Mouse (Mus musculus) gastrocnemius, adult 8-10 months (tissue): ENCODE data around the gene Apba3. TPM values are rescaled to one million over a fixed set of nuclear protein-coding genes. Genes with fewer than 3 reads are reported as not detected.

ENCODE experiments used
- DNase-seq, 2 experiments: peaks; one replicate each; pipeline ENCODE4 v3.0.0; 2022; ENCODE audit warnings: low spot score in 2 of 2
- total RNA-seq, 4 experiments: library from RNA; stranded (reverse); gene quantifications; 2 replicates each; pipeline ENCODE4 v1.2.4; 2022

The Apba3 gene
- total RNA-seq, 4 experiments from 2014 or later, result 94.6 to 106 (median 98.8) TPM

DNA sequence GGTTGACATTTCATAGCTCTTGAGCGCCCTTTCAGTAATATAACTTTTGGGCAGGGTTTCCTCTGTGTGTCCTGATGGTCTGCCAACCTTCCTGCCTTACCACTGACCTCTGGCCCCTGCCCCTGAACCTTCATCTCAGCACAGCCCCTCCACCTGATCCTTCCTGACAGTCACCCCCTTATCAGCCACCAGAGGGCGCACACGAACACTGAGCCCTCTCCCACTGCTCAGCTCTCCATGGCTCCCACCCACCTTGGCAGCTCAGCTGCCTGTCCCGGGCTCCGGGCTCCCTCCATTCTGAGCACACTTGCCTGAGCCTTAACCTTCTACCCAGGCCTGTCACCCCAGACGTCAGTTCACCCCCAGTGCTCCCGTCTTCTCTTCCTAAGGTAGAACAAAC, 22.5 kb downstream of the Apba3 start:
- DNase-seq, result peak in 1 of 2 experiments; percentile 58

DNA sequence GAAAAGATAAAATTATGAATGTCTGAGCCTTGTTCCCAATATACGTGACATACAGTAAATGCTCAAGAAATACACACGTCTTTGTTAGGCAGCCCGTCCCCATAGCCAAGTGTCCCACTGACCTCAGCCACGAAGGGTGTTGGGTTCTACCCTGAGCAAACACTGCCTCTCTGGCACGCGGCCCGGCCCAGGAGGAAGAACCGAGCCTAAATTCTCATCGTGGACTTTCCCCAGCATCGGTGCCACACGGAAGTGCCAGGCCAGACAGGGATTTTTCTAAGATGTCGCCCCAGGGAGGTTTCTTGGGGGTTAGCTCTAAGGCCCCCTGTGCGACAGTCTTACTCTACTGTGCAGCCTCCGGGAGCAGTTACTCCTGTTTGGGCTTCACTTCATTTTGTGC, 23.1 kb downstream of the Apba3 start:
- DNase-seq, result no peak

DNA sequence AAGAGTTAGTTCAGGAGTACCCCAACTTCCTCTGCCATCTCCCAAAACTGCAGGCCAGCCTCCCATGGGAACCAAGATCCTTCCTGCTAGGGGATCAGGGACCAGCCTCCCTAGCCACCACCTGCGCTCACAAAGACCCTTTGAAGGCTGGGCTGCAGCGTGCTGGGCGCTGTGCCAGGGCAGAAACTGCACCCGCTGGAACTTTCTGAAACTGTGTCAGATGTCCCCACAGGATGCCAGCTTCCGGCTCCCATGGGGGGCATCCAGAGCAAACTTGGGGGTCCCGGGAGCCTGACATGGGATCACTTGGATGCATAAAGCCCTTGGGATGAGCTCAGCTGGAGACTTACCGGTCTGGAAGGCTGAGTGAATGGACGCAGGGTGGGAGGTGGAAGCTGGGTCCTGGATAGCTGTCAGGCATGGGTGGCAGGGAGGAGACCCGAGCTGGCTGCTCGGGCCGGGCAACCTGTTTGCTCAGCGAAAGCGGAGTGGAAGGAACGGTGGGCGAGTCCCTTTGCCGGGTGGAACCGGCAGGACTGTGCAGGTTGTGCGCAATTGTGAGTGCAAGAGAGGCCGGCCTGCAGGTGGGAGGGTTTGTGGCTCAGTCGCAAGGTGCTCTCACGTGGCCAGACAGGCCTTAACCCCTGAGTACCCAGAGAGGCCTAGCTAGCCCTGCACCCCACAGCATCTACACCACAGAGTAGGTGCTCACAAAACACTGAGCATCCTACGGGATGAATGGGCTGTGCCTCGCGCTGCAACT, 24.1 kb downstream of the Apba3 start:
- no peak for DNase-seq

DNA sequence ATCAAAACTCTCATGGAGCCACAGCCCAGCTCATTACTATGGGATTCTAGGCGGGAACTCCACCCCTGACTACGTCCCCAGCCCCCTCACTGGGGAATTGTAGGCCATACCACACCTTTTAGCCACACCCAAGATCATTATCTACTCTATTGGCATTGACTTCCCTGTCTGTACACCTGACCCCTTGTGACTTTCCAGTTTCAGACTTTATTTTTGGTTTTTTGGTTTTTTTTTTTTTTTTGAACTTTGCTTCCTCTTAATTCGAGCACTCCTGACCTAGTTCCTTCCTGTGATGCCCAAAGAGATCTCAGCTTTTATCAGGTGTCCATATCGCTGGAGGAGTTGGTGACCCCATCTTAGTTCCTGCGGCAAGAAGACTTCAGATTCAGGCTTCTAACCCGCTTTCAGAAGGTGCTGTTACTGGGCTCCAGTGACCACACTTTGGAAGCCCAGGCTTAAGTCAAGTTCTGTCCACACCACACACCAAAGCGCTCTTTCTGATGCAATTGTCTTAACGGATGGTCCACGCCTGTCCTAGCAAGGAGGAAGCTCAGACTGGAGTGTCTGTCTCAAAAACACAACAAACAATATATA, 24.8 kb downstream of the Apba3 start, which contains the start of gene Tjp3:
Gene Tjp3, minus strand, starts transcription at position 71 of the 594 bp plus-strand sequence.
- DNase-seq, result no peak

DNA sequence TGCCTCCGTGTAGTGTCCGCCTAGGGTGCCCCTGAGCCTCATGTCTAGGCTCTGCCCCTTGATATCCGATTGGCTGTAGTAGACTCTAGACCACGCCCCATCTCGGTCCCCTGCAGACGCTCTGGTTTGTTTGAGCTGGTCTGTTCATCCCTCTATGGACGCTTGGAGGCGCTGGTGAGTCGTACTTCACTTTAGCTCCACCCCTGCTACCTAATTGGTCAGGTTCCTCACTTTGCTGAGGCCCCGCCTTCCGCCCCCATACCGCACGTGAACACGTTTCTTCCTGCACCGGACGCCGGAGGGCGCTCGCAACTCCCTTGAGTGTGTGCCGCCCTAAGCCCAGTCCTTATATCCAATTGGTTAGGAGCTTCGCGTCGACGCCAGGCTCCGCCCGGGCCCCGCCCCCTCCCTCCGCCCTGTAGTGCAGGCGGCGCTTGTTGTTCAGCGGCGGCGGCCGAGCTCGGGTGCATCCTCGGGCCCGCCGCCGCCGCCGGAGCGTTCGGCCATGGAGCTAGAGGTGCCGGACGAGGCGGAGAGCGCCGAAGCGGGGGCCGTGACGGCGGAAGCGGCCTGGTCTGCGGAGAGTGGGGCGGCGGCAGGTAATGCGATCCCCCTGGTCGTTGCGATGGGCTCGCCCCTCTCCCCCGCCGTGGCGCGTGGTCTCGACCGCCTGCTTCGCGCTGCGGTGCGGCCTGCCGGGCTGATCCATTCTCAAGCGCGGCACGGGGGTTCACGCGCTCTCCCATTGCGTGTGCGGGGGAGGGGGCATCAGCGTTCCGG, 26.0 kb downstream of the Apba3 start, which contains the start of gene Pip5k1c:
Gene Pip5k1c, plus strand, starts transcription at position 410 of the 780 bp plus-strand sequence.
- DNase-seq, result peak; percentile 99 to 100

DNA sequence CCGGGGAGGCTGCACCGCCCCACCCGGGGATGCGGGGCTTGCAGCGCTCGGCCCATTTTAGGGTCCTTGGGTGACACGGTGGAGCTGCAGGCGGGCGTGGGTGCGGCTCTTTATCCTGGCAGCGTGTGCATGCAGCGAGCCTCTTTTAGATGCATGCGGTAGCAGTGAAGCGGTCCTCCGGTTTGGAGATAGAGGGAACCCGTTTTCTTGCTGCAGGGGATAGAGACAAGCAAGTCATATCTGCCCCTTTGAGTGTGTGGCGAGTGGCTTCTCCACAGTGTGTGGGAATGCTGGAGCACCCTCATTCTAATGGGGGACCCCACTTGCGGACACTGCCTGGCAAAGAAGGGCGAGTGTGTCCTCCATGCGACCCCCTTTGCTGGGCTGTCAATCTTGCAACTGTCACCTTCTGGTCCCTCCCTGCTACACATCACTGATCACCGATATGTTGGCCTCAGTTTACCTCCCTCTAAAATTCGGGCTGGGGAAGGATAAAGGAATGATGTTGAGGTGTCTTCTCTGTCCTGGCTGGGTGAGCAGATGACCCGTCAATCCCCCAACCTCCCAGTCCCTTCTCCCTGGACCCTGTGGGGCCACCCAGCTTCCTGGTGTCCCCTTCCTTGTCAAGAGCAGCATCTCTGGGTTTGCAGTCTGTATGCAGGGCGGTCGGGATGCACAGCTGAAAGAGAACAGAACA, 26.7 kb downstream of the Apba3 start:
- DNase-seq, result no peak

DNA sequence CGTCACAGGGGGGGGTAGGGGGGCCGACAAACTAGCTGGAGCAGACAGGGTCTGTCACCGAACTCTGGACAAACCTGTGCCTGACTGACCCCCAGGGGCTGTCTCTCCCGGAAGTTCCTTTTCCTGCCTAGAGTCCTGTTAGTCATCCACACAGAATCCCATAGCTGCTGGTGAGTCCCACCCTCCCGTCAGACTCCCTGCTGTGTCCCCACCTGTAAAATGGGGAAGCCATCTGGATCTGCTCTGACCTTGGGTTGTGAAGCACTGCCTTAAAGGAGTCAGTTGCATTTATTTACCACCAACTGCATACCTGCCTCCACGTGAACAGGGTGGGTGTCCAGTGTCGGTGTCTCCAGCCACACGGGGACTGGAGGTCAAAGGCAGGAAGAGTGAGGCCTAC, 27.7 kb downstream of the Apba3 start:
- no peak for DNase-seq

DNA sequence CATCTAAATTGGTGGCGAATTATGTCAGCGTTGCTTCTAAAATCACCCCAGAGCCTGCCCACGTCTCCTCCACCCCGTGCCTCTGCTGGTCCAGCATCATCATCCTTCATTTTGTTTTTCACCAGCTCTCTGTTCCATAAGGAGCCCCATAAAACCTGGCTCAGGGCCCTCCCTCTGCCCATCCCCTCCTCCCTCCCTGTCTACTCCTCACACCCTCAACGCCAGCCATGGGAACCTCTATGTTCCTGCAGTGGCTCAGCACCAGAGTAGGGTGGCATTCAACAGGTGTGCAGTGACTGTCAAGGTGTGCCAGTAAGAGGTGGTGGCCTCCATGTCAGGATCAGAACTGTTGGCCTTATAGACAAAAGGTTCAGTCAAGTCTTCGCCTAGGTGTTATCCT, 28.4 kb downstream of the Apba3 start:
- DNase-seq, result no peak

DNA sequence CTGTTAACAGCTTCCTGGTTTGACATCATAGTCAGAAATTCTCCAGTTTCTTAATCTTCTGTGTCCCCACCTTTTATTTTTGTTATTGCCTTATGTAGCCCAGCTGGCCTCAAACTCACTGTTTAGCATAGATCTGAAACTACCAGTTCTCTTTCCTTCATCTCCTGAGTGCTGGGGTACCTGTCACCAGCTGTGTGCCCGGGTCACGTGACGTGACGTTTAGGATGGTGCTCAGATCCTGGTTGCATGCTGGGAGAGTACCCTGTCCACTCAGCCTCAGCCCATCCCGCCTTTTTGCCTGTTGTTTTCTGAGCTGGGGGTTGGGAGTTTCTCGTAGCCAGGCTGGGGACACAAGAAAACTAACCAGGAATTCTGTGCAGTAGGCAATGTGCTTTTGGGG, 30.5 kb downstream of the Apba3 start:
- no peak for DNase-seq

DNA sequence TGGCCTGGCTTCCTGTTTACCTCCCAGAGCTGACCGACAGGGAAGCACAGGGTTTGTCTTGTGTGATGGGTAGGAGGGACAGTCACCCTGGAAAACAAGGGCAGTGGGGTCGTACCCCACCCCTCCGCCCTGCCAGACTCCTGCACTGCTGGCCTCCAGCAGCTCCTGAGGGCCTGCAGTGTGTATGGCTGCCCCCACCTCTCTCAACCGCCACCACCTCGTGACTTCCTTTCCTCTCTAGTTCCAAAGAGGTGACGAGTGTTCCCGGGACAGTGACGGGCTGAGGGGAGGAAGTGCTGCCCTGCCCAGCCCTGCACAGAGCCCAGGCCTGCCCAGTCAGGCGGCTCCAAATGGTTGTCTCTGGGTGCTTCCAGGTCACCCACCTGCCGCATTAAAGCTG, 31.1 kb downstream of the Apba3 start:
- DNase-seq, result no peak

DNA sequence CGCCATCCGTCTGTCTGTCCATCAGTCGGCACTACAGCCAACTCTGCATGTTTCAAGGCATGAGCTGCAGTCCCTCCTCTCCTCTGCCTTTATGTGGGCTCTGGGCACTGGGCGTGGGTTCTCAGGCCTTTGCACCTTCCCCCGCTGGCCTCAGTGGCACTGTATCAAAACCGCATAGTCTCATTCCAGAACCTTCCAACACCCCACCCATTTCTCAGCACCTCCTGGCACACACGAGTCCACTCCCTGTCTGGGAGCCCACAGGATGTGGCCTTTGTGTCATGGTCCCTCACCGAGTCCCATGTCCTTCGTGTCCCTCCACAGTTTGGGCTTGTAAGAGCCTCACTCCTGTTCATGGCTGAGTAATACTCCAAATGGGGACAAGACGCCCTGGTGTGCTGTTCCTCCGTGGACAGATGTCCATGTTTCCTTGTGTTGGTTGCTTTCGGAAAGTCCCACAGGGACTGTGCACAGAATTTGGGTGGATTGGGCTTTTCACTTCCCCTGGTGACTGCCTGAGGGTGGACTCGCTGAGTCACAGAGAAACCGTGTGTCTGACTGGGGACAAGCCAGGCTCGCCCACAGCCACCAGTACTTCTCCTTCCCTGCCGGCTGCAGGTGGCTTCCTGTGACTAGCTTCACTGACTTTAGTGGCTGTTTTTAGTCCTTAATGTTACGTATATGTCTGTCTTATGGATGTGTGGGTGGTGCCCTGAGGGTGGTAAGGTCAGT, 31.8 kb downstream of the Apba3 start:
- DNase-seq, result no peak

DNA sequence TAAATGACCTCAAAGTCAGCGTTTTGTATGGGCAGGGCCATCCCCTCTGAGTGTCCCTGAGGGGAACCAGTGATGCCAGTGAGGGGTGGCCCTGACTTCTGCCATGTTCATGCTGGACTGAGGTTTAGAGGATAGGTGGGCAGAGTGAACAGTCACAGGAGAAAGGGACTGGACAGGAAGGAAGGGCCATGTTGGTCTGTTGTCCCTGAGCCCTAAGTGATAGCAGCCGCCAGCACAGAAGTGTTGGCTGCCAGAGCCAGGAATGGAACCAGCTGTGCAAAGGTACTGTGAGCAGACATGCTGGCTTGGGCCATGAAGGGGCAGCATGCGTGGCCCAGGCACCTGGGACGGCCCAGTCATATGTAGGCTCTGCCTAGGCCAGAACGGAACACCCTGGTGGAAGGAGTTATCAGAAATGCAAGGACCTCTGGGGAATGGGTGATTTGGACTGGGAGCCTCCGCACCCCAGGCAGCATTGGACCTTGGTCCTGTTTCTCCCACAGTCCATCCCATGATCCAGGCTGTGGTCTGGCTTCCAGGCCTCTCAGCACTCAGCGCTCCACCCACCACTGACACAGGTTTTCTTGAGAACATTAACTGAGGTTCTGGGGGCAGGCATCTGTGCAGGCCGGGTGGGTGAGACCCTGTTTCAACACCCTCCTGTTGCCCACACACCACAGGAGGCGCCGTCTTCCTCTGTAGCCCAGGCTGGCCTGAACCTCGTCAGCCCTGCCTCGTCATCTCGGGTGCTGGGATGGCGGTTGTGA, 33.0 kb downstream of the Apba3 start:
- DNase-seq, result no peak

DNA sequence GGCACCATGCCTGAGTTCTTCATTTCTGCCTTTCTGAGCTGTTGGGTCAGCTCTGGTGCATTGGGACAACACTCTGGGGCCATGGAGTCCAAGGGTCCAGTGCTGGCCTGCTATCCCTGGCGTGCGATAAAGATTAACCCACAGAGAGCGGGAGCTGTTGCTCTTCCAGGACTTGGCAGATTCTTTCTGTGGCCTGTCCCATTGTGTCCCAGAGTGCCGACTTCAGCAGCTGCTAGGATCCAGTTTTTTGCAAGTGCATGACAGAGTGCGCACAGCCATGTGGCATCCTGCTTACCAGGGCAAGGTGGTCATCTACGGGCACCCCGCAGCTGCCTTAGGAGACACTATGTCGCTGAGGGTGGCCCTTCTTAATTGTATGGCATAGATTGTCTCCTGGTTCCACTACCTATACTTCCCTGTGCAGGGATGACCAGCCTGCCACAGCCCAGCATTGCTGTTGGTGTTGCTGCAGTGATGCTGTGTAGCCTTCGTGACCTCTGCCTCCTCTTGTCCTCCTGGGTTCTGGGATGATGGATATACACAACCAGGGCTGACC, 33.7 kb downstream of the Apba3 start:
- DNase-seq, result no peak

DNA sequence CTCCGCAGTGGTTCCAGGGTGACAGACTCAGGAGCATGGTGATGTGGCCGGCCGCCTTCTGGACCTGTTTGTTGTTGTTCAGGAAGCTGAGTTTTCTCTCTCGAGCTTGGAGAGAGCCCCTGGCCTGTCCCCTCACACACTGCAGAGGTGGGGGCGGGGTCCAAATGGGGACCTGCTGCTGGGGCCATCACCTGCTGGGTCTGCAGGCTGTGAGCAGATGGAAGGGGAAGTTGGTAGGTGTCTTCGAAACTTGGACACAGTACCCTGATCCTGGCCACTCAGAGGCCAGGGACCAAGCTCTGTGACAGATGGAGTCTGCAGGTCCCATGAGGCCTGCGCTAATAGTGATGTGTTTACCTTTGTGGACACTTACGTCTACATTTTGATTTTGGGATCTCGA, 34.6 kb downstream of the Apba3 start:
- no peak for DNase-seq

DNA sequence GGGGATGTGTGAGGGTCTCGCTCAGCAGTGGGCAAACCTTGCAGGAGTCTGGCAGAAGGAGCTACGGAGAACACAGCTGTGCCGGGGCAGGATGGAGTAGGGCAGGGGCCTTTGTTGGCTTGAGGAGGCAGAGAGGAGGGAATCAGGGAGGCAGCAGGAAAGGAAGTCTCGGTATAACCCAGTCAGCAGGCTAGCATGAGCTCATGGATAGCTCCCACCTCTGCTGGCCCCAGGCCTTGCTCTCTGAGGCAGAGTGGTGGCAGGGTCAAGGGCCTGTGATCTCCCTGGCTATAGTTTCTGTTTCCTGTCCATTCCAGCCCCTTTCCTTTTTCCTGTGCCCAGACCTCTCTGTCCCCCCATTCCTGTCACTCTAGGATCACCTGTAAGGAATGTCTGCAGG, 35.5 kb downstream of the Apba3 start:
- no peak for DNase-seq

DNA sequence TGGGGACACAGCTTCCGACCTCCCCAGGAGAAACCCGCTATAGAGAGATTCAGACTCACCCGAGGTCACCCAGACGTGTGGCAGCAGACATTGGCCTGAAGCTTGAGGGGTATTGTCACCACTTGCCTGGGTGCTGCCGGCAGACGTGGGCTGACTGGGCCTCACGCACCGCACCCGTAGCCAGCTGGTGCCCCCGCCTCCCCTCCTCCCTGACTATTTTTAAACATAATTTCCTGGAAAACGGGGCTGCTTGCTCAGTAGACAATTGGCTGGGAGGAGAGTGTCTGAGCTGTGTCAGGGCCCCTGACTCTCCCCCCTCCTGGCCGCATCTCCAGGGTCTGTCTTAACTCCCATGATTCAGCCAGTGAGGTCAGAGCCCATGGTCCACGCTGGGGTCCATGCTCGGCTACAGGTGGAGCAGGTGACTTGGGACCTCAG, 36.0 kb downstream of the Apba3 start:
- no peak for DNase-seq

DNA sequence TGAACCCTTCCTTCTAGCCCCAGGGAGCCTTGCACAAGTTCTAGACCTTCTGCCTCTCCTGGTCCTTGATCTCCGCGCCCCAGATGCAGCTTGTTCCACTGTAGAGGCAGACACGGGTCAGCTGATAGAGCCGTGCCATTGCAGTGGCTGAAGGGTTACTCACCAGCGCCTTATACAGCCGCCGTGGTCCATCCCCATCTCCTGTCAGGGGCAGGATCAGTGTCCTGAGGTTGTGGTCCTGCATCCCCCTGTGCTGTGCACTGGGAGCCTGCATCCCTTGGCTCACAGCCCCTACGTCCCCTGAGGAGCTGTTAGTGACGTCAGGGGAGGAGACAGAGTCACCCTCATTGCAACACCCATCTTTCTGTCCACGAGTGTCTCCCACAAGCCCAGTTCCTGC, 36.5 kb downstream of the Apba3 start:
- no peak for DNase-seq

DNA sequence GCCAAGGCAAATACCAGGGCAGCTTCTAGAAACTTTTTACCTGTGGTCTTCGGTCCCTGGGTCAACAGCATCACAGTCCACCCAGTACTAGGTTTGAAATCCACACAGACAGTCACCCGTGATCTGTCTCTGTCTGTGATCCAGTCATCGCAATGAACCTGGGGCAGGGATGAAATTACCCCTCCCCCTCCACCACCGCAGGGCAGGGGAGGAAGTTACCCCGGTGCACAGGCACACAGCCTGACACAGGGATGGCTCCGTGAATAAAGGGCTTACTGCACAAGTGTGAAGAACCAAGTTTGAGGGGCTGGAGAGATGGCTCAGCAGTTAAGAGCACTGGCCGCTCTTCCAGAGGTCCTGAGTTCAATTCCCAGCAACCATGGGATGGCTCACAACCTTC, 37.0 kb downstream of the Apba3 start:
- DNase-seq, result no peak

DNA sequence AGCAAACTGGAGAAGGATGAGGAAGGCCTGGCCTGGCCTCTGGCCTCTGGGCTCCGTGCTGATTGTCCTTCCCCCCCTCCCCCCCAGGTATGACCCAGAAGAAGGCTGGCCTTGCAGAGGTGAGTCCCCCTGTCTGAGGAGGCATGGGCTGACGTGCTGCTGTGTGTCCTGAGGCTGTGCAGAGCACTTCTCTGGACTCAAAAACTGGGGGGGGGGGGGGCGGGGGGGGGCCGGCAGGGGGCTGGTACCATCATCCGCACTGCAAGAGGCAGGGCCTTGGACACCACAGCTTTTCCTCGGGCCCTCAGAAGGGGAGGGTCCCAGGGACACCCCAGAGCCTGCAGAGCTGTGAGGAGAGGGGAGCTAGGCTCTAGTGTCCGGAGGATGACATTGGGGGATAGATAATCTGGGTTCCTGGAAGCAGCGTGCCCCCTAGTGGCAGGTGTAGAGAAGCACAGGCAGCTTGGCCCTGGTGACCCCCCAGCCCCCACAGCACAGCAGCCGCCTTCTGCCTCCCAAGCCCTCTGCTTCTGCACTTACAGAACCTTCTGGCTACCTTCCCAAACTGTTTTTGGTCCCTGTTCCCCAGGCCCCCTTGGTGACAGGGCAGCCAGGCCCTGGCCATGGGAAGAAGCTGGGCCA, 38.0 kb downstream of the Apba3 start:
- no peak for DNase-seq
